Mouse (Mus musculus): ENCODE measurements at regions not wholly inside any gene's neighbourhood (a gene's known extent, or its start where the extent isn't known, plus 50 kb on each side); places are given as distances from the start of the nearest gene placed in this dataset.

GRCm38 (mm10) chr8:63587871-63588270 is 364.2 kb downstream of the Sgo2b start:
- no peak overlapping the region for H3K9ac ChIP-seq
- no peaks in the 10 kb centered on the region for H3K9me3 ChIP-seq (replicated peaks)
- H3K4me3 ChIP-seq: no peak overlapping the region
- 83% methylated on average over 3 of the region's 3 CpGs for WGBS
- H3K27me3 ChIP-seq: no peaks in the 10 kb centered on the region
- no peak overlapping the region for H3K4me2 ChIP-seq (replicated peaks)
- H3K36me3 ChIP-seq: no peaks in the 10 kb centered on the region
- no peak for ATAC-seq (ENCODE audit: low FRiP score)
- H3K4me1 ChIP-seq: no peaks in the 10 kb centered on the region
- H3K27ac ChIP-seq: no peak overlapping the region

- ATAC-seq (ENCODE audit: low FRiP score): no peak
Observed at GRCm38 (mm10) chr8:63574500-63574899, 377.5 kb downstream of the Sgo2b start.

GRCm38 (mm10) chr8:63539296-63539695 is 412.8 kb downstream of the Sgo2b start:
- Histone ChIP-seq H3K4me1 (no peaks in the 10 kb centered on the region), H3K4me3 (no peak overlapping the region), H3K9me3 (replicated peaks) (no peaks in the 10 kb centered on the region), H3K36me3 (no peaks in the 10 kb centered on the region), H3K27me3 (no peaks in the 10 kb centered on the region), H3K4me2 (replicated peaks) (no peak overlapping the region), H3K27ac (no peak overlapping the region), H3K9ac (no peak overlapping the region)
- WGBS: 91% methylated on average over 3 of the region's 3 CpGs
- no peak for ATAC-seq (ENCODE audit: low FRiP score)

More at GRCm38 (mm10) chr8:63574500-63574899, 377.5 kb downstream of the Sgo2b start:
- Histone ChIP-seq H3K4me3 (no peak overlapping the region), H3K9ac (no peak overlapping the region), H3K9me3 (replicated peaks) (no peaks in the 10 kb centered on the region), H3K27me3 (no peaks in the 10 kb centered on the region), H3K36me3 (no peaks in the 10 kb centered on the region), H3K4me1 (no peaks in the 10 kb centered on the region), H3K27ac (no peak overlapping the region), H3K4me2 (replicated peaks) (no peak overlapping the region)
- WGBS: 84% methylated on average over 3 of the region's 3 CpGs

GRCm38 (mm10) chr8:63529763-63530558 is 422.1 kb downstream of the Sgo2b start:
- H3K9me3 ChIP-seq (replicated peaks): no peaks in the 10 kb centered on the region
- H3K4me1 ChIP-seq: no peaks in the 10 kb centered on the region; the same call in 1 of the 2 replicates
- H3K27me3 ChIP-seq: no peaks in the 10 kb centered on the region
- ATAC-seq (ENCODE audit: low FRiP score): peak; percentile 91
- H3K4me2 ChIP-seq (replicated peaks): no peak overlapping the region
- H3K27ac ChIP-seq: no peak overlapping the region
- no peak overlapping the region for H3K9ac ChIP-seq
- no peak overlapping the region for H3K4me3 ChIP-seq
- H3K36me3 ChIP-seq: no peaks in the 10 kb centered on the region
- 61% methylated on average over 6 of the region's 6 CpGs for WGBS
